In genomic region chr15:89264485-89264884, GRCm38 (mm10) we compare ENCODE assay signal across 34 mouse cellular contexts. TPM values are rescaled to one million over a fixed set of nuclear protein-coding genes. Genes with fewer than 3 reads are reported as not detected.
"Had no signal": no experiment of that assay in that cellular context is flagged by ENCODE, and none has a peak within 500 bp of the region (broad histone marks: within the 10 kb centered on the region; RNA-seq: fewer than 3 reads in every experiment).

No protein-coding gene starts in this region.

- H3K27me3 ChIP-seq: embryonic facial prominence, embryonic 12.5 days; embryonic facial prominence, embryonic 13.5 days; embryonic facial prominence, embryonic 15.5 days; forebrain, embryonic 12.5 days; forebrain, embryonic 13.5 days; forebrain, embryonic 15.5 days had no signal

- H3K4me3 ChIP-seq: embryonic facial prominence, embryonic 10.5 days; embryonic facial prominence, embryonic 12.5 days; embryonic facial prominence, embryonic 13.5 days; embryonic facial prominence, embryonic 15.5 days; erythroblast, embryonic 14.5 days; forebrain, embryonic 10.5 days; forebrain, embryonic 12.5 days; forebrain, embryonic 13.5 days; forebrain, embryonic 15.5 days; gastrocnemius, adult 2 months; heart, adult 2 months had no signal

- H3K9me3 ChIP-seq: embryonic facial prominence, embryonic 10.5 days; embryonic facial prominence, embryonic 12.5 days; embryonic facial prominence, embryonic 13.5 days; embryonic facial prominence, embryonic 15.5 days; forebrain, embryonic 10.5 days; forebrain, embryonic 12.5 days; forebrain, embryonic 13.5 days; forebrain, embryonic 15.5 days had no signal

- H3K9ac ChIP-seq: embryonic facial prominence, embryonic 12.5 days; embryonic facial prominence, embryonic 13.5 days; embryonic facial prominence, embryonic 15.5 days; forebrain, embryonic 12.5 days; forebrain, embryonic 13.5 days; forebrain, embryonic 15.5 days; forebrain, postnatal 0 days had no signal

- ATAC-seq: forebrain, embryonic 13.5 days; forebrain, embryonic 14.5 days; forebrain, embryonic 15.5 days; forebrain, embryonic 16.5 days; forebrain, postnatal 0 days had no signal

- H3K27ac ChIP-seq: embryonic facial prominence, embryonic 10.5 days; embryonic facial prominence, embryonic 12.5 days; embryonic facial prominence, embryonic 13.5 days; embryonic facial prominence, embryonic 15.5 days; forebrain, embryonic 10.5 days; forebrain, embryonic 12.5 days; forebrain, embryonic 13.5 days; forebrain, embryonic 15.5 days; gastrocnemius, adult 2 months; heart, adult 2 months had no signal

- DNase-seq: cerebellum, adult 9-11 months; cerebellum, postnatal 10 days; cerebellum, postnatal 14 days; cerebellum, postnatal 25 days; cerebellum, postnatal 36 days; embryo, embryonic 11 days; forebrain, postnatal 0 days; gastrocnemius, adult 2 months; gastrocnemius, postnatal 10 days; gastrocnemius, postnatal 14 days; gastrocnemius, postnatal 25 days; gastrocnemius, postnatal 36 days; heart, adult 18-20 months; heart, adult 2 months had no signal

- H3K4me1 ChIP-seq: embryonic facial prominence, embryonic 10.5 days; embryonic facial prominence, embryonic 12.5 days; embryonic facial prominence, embryonic 13.5 days; embryonic facial prominence, embryonic 15.5 days; forebrain, embryonic 10.5 days; forebrain, embryonic 12.5 days; forebrain, embryonic 13.5 days; forebrain, embryonic 15.5 days had no signal

- H3K4me2 ChIP-seq: embryonic facial prominence, embryonic 12.5 days; embryonic facial prominence, embryonic 13.5 days; embryonic facial prominence, embryonic 15.5 days; forebrain, embryonic 12.5 days; forebrain, embryonic 13.5 days; forebrain, embryonic 15.5 days had no signal

RNA-seq across cellular contexts. Expression of gene Adm2, which starts 58.0 kb away (rescaled TPM):
- total RNA-seq: common myeloid progenitor, adult 5-6 weeks; forebrain, postnatal 0 days; gastrocnemius, adult 18-20 months; gastrocnemius, adult 2 months; gastrocnemius, adult 8-10 months; gastrocnemius, postnatal 10 days; gastrocnemius, postnatal 14 days; gastrocnemius, postnatal 25 days; gastrocnemius, postnatal 36 days; gastrocnemius, postnatal 4 days; granulocyte monocyte progenitor cell, adult 5-6 weeks; heart, adult 18-20 months; heart, adult 2 months; heart, adult 8-10 months had no signal
- polyA plus RNA-seq: cortical plate, adult 2 months; embryonic facial prominence, embryonic 11.5 days; embryonic facial prominence, embryonic 12.5 days; embryonic facial prominence, embryonic 13.5 days; forebrain, embryonic 12.5 days; forebrain, embryonic 13.5 days; forebrain, embryonic 14.5 days; forebrain, embryonic 15.5 days; forebrain, embryonic 16.5 days; forebrain, postnatal 0 days; frontal cortex, adult 2 months; heart, adult 2 months had no signal
